Mouse (Mus musculus): ENCODE data around the gene Elf1.
"Not testable (repeated sequence)": the region's sequence is repeated elsewhere in the genome, so short reads cannot be mapped to it uniquely, and the experiment has no call there.

GRCm38 (mm10) chr14:79526106-79526505 is 45.1 kb downstream of the Elf1 start:
- TF ChIP-seq POLR2A, POLR2AphosphoS2 (IDR thresholded peaks at IDR 0.05; ENCODE audit: insufficient read length, low read depth): not testable (repeated sequence)

All from myocyte (in vitro differentiated cells).